Comparison of ENCODE assay signal across 12 mouse cellular contexts in the genomic region with DNA sequence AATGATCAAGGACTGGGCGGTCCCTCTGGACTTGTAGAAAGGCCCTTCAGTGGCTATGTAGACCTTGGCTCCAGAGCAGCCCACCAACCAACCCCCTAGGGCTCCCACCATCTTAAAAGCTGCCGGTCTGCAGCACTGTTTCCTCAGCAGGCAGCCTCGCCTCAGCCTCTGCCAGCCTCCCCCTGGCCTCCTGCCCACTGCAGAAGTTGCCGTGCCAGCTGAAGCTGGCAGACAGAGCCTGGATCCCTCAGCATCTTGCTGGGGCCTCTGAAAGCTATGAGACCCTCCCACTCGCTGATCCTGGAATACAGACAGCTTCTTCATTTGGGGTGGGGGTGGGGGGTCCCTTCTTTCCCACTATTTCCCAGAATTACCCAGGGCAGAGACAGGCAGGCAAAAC. TPM values are rescaled to one million over a fixed set of nuclear protein-coding genes. Genes with fewer than 3 reads are reported as not detected.
DNase-seq lines count a peak whose midpoint lies in the region; ATAC-seq lines count a peak whose summit lies in the region.
"Had no signal": no experiment of that assay in that cellular context is flagged by ENCODE, and none has a peak within 500 bp of the region (broad histone marks: within the 10 kb centered on the region; RNA-seq: fewer than 3 reads in every experiment).

No protein-coding gene starts in this region.

- 0 out of 2 replicates have a peak, but pooled peaks cover 3% of the 10 kb centered on the region for H3K36me3 ChIP-seq in midbrain, embryonic 14.5 days (ENCODE audit: control insufficient read depth, insufficient read depth, low read length)
- peaks cover 18% of the 10 kb centered on the region for H3K36me3 ChIP-seq in midbrain, embryonic 13.5 days
- H3K36me3 ChIP-seq in kidney, embryonic 14.5 days (ENCODE audit: control insufficient read depth, insufficient read depth, low read length) = no peaks in the 10 kb centered on the region
- H3K36me3 ChIP-seq: embryonic facial prominence, embryonic 15.5 days had no signal

- H3K27me3 ChIP-seq in midbrain, embryonic 14.5 days (ENCODE audit: control insufficient read depth, insufficient read depth, low read length) = no peaks in the 10 kb centered on the region
- H3K27me3 ChIP-seq in midbrain, embryonic 13.5 days = no peaks in the 10 kb centered on the region
- no peaks in the 10 kb centered on the region; the same call in 1 of the 2 replicates for H3K27me3 ChIP-seq in kidney, embryonic 14.5 days (ENCODE audit: control insufficient read depth, insufficient read depth, low read length)
- H3K27me3 ChIP-seq: embryonic facial prominence, embryonic 15.5 days had no signal

- 71% methylated on average over 5 of the region's 5 CpGs for WGBS in midbrain, embryonic 14.5 days
- 73% methylated on average over 5 of the region's 5 CpGs for WGBS in midbrain, embryonic 13.5 days
- WGBS in kidney, embryonic 14.5 days = 70% methylated on average over 5 of the region's 5 CpGs

- H3K4me1 ChIP-seq in midbrain, embryonic 14.5 days (ENCODE audit: control insufficient read depth, insufficient read depth, low read length) = peaks cover 12% of the 10 kb centered on the region
- peaks cover 28% of the 10 kb centered on the region for H3K4me1 ChIP-seq in midbrain, embryonic 13.5 days (replicated peaks)
- no peaks in the 10 kb centered on the region for H3K4me1 ChIP-seq in kidney, embryonic 14.5 days (ENCODE audit: control insufficient read depth, insufficient read depth, low read length)
- H3K4me1 ChIP-seq: embryonic facial prominence, embryonic 15.5 days had no signal

- H3K9ac ChIP-seq in midbrain, embryonic 14.5 days (replicated peaks; ENCODE audit: low read length) = no peak overlapping the region
- no peak overlapping the region for H3K9ac ChIP-seq in midbrain, embryonic 13.5 days (replicated peaks)
- no peak overlapping the region for H3K9ac ChIP-seq in kidney, embryonic 14.5 days (ENCODE audit: low read depth, low read length)
- H3K9ac ChIP-seq: embryonic facial prominence, embryonic 15.5 days had no signal

- no peak for ATAC-seq in midbrain, embryonic 14.5 days (ENCODE audit: low FRiP score, low TSS enrichment)
- ATAC-seq in midbrain, embryonic 13.5 days = no peak
- no peak for ATAC-seq in kidney, embryonic 14.5 days (ENCODE audit: low FRiP score, low TSS enrichment)

- no peak overlapping the region for H3K4me3 ChIP-seq in midbrain, embryonic 14.5 days (replicated peaks; ENCODE audit: low read depth, low read length)
- H3K4me3 ChIP-seq in midbrain, embryonic 13.5 days (replicated peaks) = no peak overlapping the region
- H3K4me3 ChIP-seq in kidney, embryonic 14.5 days (ENCODE audit: low read length) = no peak overlapping the region
- H3K4me3 ChIP-seq: embryonic facial prominence, embryonic 15.5 days; heart, adult 2 months had no signal

- H3K4me2 ChIP-seq in midbrain, embryonic 14.5 days (ENCODE audit: low read length) = no peak overlapping the region
- H3K4me2 ChIP-seq in midbrain, embryonic 13.5 days (replicated peaks) = no peak overlapping the region
- no peak overlapping the region for H3K4me2 ChIP-seq in kidney, embryonic 14.5 days (replicated peaks; ENCODE audit: low read depth, low read length)
- H3K4me2 ChIP-seq: embryonic facial prominence, embryonic 15.5 days had no signal

- DNase-seq in midbrain, embryonic 14.5 days = peak; percentile 46
- DNase-seq in cerebellum, adult 9-11 months = peak; percentile 88
- peak; percentile 60 for DNase-seq in layer of hippocampus, adult 9-11 months
- DNase-seq in right cerebral cortex, postnatal 25 days = peak; percentile 75
- no peak for DNase-seq in thymus, postnatal 10 days (ENCODE audit: low spot score in 2 of 2)
- DNase-seq in heart, adult 18-20 months = no peak
- DNase-seq: heart, adult 2 months had no signal

- H3K9me3 ChIP-seq in midbrain, embryonic 14.5 days (ENCODE audit: control insufficient read depth, low read length) = no peaks in the 10 kb centered on the region
- no peaks in the 10 kb centered on the region for H3K9me3 ChIP-seq in midbrain, embryonic 13.5 days
- H3K9me3 ChIP-seq in kidney, embryonic 14.5 days (ENCODE audit: control insufficient read depth, low read length) = no peaks in the 10 kb centered on the region
- H3K9me3 ChIP-seq: embryonic facial prominence, embryonic 15.5 days had no signal

- no peak overlapping the region for H3K27ac ChIP-seq in midbrain, embryonic 14.5 days (replicated peaks; ENCODE audit: low read depth, low read length)
- H3K27ac ChIP-seq in midbrain, embryonic 13.5 days = no peak overlapping the region
- no peak overlapping the region for H3K27ac ChIP-seq in kidney, embryonic 14.5 days (ENCODE audit: low read depth, low read length)
- H3K27ac ChIP-seq: embryonic facial prominence, embryonic 15.5 days; heart, adult 2 months had no signal

RNA-seq across cellular contexts. Expression of gene Srrm3, which starts 6.3 kb away (rescaled TPM):
- polyA plus RNA-seq in midbrain, embryonic 14.5 days (2014; fragmentation: Nextera tagmentation; extraction: Ambion mirVana) = 59.8 and 66.2 TPM in 2 replicates
- polyA plus RNA-seq in midbrain, embryonic 13.5 days (2015; fragmentation: Nextera tagmentation; extraction: Ambion mirVana) = 91.4 and 124 TPM in 2 replicates
- 0.09 and 0.11 TPM in 2 replicates for polyA plus RNA-seq in kidney, embryonic 14.5 days (2014; fragmentation: Nextera tagmentation; extraction: Ambion mirVana)
- not detected for total RNA-seq in heart, adult 18-20 months (2021)
- total RNA-seq: heart, adult 2 months had no signal
- polyA plus RNA-seq: heart, adult 2 months; limb, embryonic 11.5 days had no signal

RNA-seq across cellular contexts. Expression of gene Mdh2, which starts 34.7 kb away (rescaled TPM):
- polyA plus RNA-seq in midbrain, embryonic 14.5 days (2014; fragmentation: Nextera tagmentation; extraction: Ambion mirVana) = 573 and 587 TPM in 2 replicates
- 563 and 580 TPM in 2 replicates for polyA plus RNA-seq in midbrain, embryonic 13.5 days (2015; fragmentation: Nextera tagmentation; extraction: Ambion mirVana)
- 429 and 590 TPM in 2 replicates for polyA plus RNA-seq in kidney, embryonic 14.5 days (2014; fragmentation: Nextera tagmentation; extraction: Ambion mirVana)
- total RNA-seq in heart, adult 18-20 months (2021) = 1,000 to 10,000 TPM; 1,865 to 1,976 TPM

RNA-seq across cellular contexts. Expression of gene Styxl1, which starts 34.8 kb away (rescaled TPM):
- polyA plus RNA-seq in midbrain, embryonic 14.5 days (2014; fragmentation: Nextera tagmentation; extraction: Ambion mirVana) = 0.23 and 0.63 TPM in 2 replicates
- 0.34 TPM in 1 of 2 replicates, not detected in the other for polyA plus RNA-seq in midbrain, embryonic 13.5 days (2015; fragmentation: Nextera tagmentation; extraction: Ambion mirVana)
- 0.19 and 0.72 TPM in 2 replicates for polyA plus RNA-seq in kidney, embryonic 14.5 days (2014; fragmentation: Nextera tagmentation; extraction: Ambion mirVana)
- total RNA-seq in heart, adult 18-20 months (2021) = not detected
- total RNA-seq: heart, adult 2 months had no signal
- polyA plus RNA-seq: limb, embryonic 11.5 days; neural tube, embryonic 11.5 days had no signal

Comparison
In these comparisons a context has a peak if more than half of its experiments do, and no peak if none do; other contexts are left out.
1. DNase-seq: peak in midbrain, embryonic 14.5 days (single experiment), cerebellum, adult 9-11 months (single experiment), layer of hippocampus, adult 9-11 months (single experiment) and right cerebral cortex, postnatal 25 days (single experiment); none in thymus, postnatal 10 days (0 of 2) and heart, adult 18-20 months (0 of 2).
2. RNA of gene Srrm3, which starts 6.3 kb away (polyA plus RNA-seq): 91.4 to 124 TPM in midbrain, embryonic 13.5 days and 59.8 to 66.2 TPM in midbrain, embryonic 14.5 days; 0.09 to 0.11 TPM in kidney, embryonic 14.5 days; every median in the first group is over 10 times any median in the second.